Mouse (Mus musculus): ENCODE measurements around the gene Pknox2. TPM values are rescaled to one million over a fixed set of nuclear protein-coding genes. Genes with fewer than 3 reads are reported as not detected.

Gene Pknox2
- polyA plus RNA-seq, 1 experiment from 2014 or later = 11.2 TPM

GRCm38 (mm10) chr9:37094230-37094990 is 52.8 kb downstream of the Pknox2 start:
- Histone ChIP-seq H3K4me3 (replicated peaks) (no peak overlapping the region), H3K27ac (no peak overlapping the region), H3K36me3 (no peaks in the 10 kb centered on the region), H3K9me3 (replicated peaks) (no peaks in the 10 kb centered on the region), H3K27me3 (0 out of 2 replicates have a peak, but pooled peaks cover 2% of the 10 kb centered on the region), H3K9ac (no peak overlapping the region), H3K4me2 (no peak overlapping the region), H3K4me1 (peaks cover 68% of the 10 kb centered on the region)
- ATAC-seq (replicated peaks; ENCODE audit: low FRiP score) = no peak
- whole genome bisulfite sequencing = 52% methylated on average over 11 of the region's 11 CpGs

- ATAC-seq (replicated peaks; ENCODE audit: low FRiP score) = 0 out of 2 replicates have a peak, but pooled peaks have one; percentile 12
- 10% methylated on average over 5 of the region's 5 CpGs for WGBS
- Histone ChIP-seq H3K4me1 (peaks cover 70% of the 10 kb centered on the region), H3K4me3 (replicated peaks) (no peak overlapping the region), H3K4me2 (no peak overlapping the region), H3K9me3 (replicated peaks) (no peaks in the 10 kb centered on the region), H3K27ac (peak overlapping the region; percentile 66; the same call in 1 of the 2 replicates), H3K36me3 (no peaks in the 10 kb centered on the region), H3K9ac (no peak overlapping the region), H3K27me3 (0 out of 2 replicates have a peak, but pooled peaks cover 2% of the 10 kb centered on the region)
Measured at GRCm38 (mm10) chr9:37093086-37093485, 54.1 kb downstream of the Pknox2 start.

GRCm38 (mm10) chr9:37089894-37090652 is 57.1 kb downstream of the Pknox2 start:
- H3K27ac ChIP-seq = peak overlapping the region; percentile 41
- H3K27me3 ChIP-seq = 0 out of 2 replicates have a peak, but pooled peaks cover 2% of the 10 kb centered on the region
- ATAC-seq (replicated peaks; ENCODE audit: low FRiP score) = peak; percentile 75
- no peaks in the 10 kb centered on the region for H3K36me3 ChIP-seq
- no peak overlapping the region for H3K9ac ChIP-seq
- peaks cover 56% of the 10 kb centered on the region for H3K4me1 ChIP-seq
- H3K4me3 ChIP-seq (replicated peaks) = no peak overlapping the region
- H3K9me3 ChIP-seq (replicated peaks) = no peaks in the 10 kb centered on the region
- H3K4me2 ChIP-seq = 0 out of 2 replicates have a peak overlapping the region, but pooled peaks have one; percentile 4
- WGBS = 35% methylated on average over 6 of the region's 6 CpGs

- no peak overlapping the region for H3K4me3 ChIP-seq (replicated peaks)
- no peak for ATAC-seq (replicated peaks; ENCODE audit: low FRiP score)
- H3K9me3 ChIP-seq (replicated peaks) = no peaks in the 10 kb centered on the region
- H3K36me3 ChIP-seq = no peaks in the 10 kb centered on the region
- H3K27me3 ChIP-seq = no peaks in the 10 kb centered on the region
- no peak overlapping the region for H3K4me2 ChIP-seq
- H3K27ac ChIP-seq = no peak overlapping the region
- H3K9ac ChIP-seq = no peak overlapping the region
- H3K4me1 ChIP-seq = peaks cover 25% of the 10 kb centered on the region
- 64% methylated on average over 2 of the region's 2 CpGs for WGBS
Measured at GRCm38 (mm10) chr9:37085370-37085769, 61.8 kb downstream of the Pknox2 start.

GRCm38 (mm10) chr9:37082246-37082645 is 65.0 kb downstream of the Pknox2 start:
- H3K9ac ChIP-seq = no peak overlapping the region
- H3K4me1 ChIP-seq = peaks cover 18% of the 10 kb centered on the region
- H3K4me3 ChIP-seq (replicated peaks) = no peak overlapping the region
- no peak overlapping the region for H3K27ac ChIP-seq
- no peaks in the 10 kb centered on the region for H3K9me3 ChIP-seq (replicated peaks)
- ATAC-seq (replicated peaks; ENCODE audit: low FRiP score) = peak; percentile 78
- 80% methylated on average over 10 of the region's 10 CpGs for WGBS
- H3K27me3 ChIP-seq = no peaks in the 10 kb centered on the region
- H3K4me2 ChIP-seq = no peak overlapping the region
- no peaks in the 10 kb centered on the region for H3K36me3 ChIP-seq

- ATAC-seq (replicated peaks; ENCODE audit: low FRiP score) = no peak
- Histone ChIP-seq H3K9me3 (replicated peaks) (no peaks in the 10 kb centered on the region), H3K27me3 (peaks cover 5% of the 10 kb centered on the region; the same call in 1 of the 2 replicates), H3K4me2 (no peak overlapping the region), H3K4me3 (replicated peaks) (no peak overlapping the region), H3K4me1 (peaks cover 25% of the 10 kb centered on the region), H3K9ac (no peak overlapping the region), H3K27ac (no peak overlapping the region), H3K36me3 (no peaks in the 10 kb centered on the region)
- WGBS = 78% methylated on average over 6 of the region's 6 CpGs
Measured at GRCm38 (mm10) chr9:37080309-37080708, 66.9 kb downstream of the Pknox2 start.

GRCm38 (mm10) chr9:37077063-37077418 is 70.2 kb downstream of the Pknox2 start:
- Histone ChIP-seq H3K4me2 (peak overlapping the region; percentile 33; the same call in 1 of the 2 replicates), H3K4me1 (peaks cover 30% of the 10 kb centered on the region), H3K27me3 (peaks cover 5% of the 10 kb centered on the region; the same call in 1 of the 2 replicates), H3K27ac (peak overlapping the region; percentile 33; the same call in 1 of the 2 replicates), H3K9ac (no peak overlapping the region), H3K36me3 (no peaks in the 10 kb centered on the region), H3K4me3 (replicated peaks) (no peak overlapping the region), H3K9me3 (replicated peaks) (no peaks in the 10 kb centered on the region)
- ATAC-seq (replicated peaks; ENCODE audit: low FRiP score) = no peak
- WGBS = 41% methylated on average over 2 of the region's 2 CpGs

- peak; percentile 73 for ATAC-seq (replicated peaks; ENCODE audit: low FRiP score)
Measured at GRCm38 (mm10) chr9:37076386-37077062, 70.7 kb downstream of the Pknox2 start.

GRCm38 (mm10) chr9:37075903-37076302 is 71.3 kb downstream of the Pknox2 start:
- no peak for ATAC-seq (replicated peaks; ENCODE audit: low FRiP score)
- Histone ChIP-seq H3K27me3 (peaks cover 5% of the 10 kb centered on the region; the same call in 1 of the 2 replicates), H3K36me3 (no peaks in the 10 kb centered on the region), H3K4me1 (peaks cover 28% of the 10 kb centered on the region), H3K4me3 (replicated peaks) (no peak overlapping the region), H3K9ac (no peak overlapping the region), H3K9me3 (replicated peaks) (no peaks in the 10 kb centered on the region), H3K4me2 (no peak overlapping the region), H3K27ac (0 out of 2 replicates have a peak overlapping the region, but pooled peaks have one; percentile 33)
- 32% methylated on average over 4 of the region's 4 CpGs for WGBS

More at GRCm38 (mm10) chr9:37076386-37077062, 70.7 kb downstream of the Pknox2 start:
- H3K9me3 ChIP-seq (replicated peaks) = no peaks in the 10 kb centered on the region
- peak overlapping the region; percentile 33; the same call in 1 of the 2 replicates for H3K4me2 ChIP-seq
- peaks cover 28% of the 10 kb centered on the region for H3K4me1 ChIP-seq
- peak overlapping the region; percentile 33; the same call in 1 of the 2 replicates for H3K27ac ChIP-seq
- H3K4me3 ChIP-seq (replicated peaks) = no peak overlapping the region
- H3K36me3 ChIP-seq = no peaks in the 10 kb centered on the region
- H3K9ac ChIP-seq = no peak overlapping the region
- H3K27me3 ChIP-seq = peaks cover 5% of the 10 kb centered on the region; the same call in 1 of the 2 replicates
- WGBS = 10% methylated on average over 15 of the region's 15 CpGs

- H3K36me3 ChIP-seq = no peaks in the 10 kb centered on the region
- ATAC-seq (replicated peaks; ENCODE audit: low FRiP score) = no peak
- H3K4me2 ChIP-seq = no peak overlapping the region
- no peaks in the 10 kb centered on the region for H3K9me3 ChIP-seq (replicated peaks)
- WGBS = 86% methylated on average over 6 of the region's 6 CpGs
- no peaks in the 10 kb centered on the region for H3K27me3 ChIP-seq
- H3K4me3 ChIP-seq (replicated peaks) = no peak overlapping the region
- 0 out of 2 replicates have a peak, but pooled peaks cover 7% of the 10 kb centered on the region for H3K4me1 ChIP-seq
- H3K9ac ChIP-seq = no peak overlapping the region
- H3K27ac ChIP-seq = no peak overlapping the region
Measured at GRCm38 (mm10) chr9:37069391-37070312, 77.6 kb downstream of the Pknox2 start.

GRCm38 (mm10) chr9:37067473-37067830 is 79.8 kb downstream of the Pknox2 start:
- WGBS = 82% methylated on average over 5 of the region's 5 CpGs
- no peaks in the 10 kb centered on the region for H3K9me3 ChIP-seq (replicated peaks)
- H3K4me2 ChIP-seq = no peak overlapping the region
- no peak overlapping the region for H3K27ac ChIP-seq
- no peaks in the 10 kb centered on the region for H3K27me3 ChIP-seq
- no peak overlapping the region for H3K4me3 ChIP-seq (replicated peaks)
- H3K4me1 ChIP-seq = 0 out of 2 replicates have a peak, but pooled peaks cover 2% of the 10 kb centered on the region
- H3K36me3 ChIP-seq = no peaks in the 10 kb centered on the region
- H3K9ac ChIP-seq = no peak overlapping the region
- ATAC-seq (replicated peaks; ENCODE audit: low FRiP score) = no peak

Data from kidney, embryonic 15.5 days (tissue).